ENCODE assay signal across 17 mouse cellular contexts in genomic region chr9:65785772-65786368, GRCm38 (mm10). TPM values are rescaled to one million over a fixed set of nuclear protein-coding genes. Genes with fewer than 3 reads are reported as not detected.
DNase-seq lines count a peak whose midpoint lies in the region; ATAC-seq and TF ChIP-seq lines count a peak whose summit lies in the region.
"Had no signal": no experiment of that assay in that cellular context is flagged by ENCODE, and none has a peak within 500 bp of the region (broad histone marks: within the 10 kb centered on the region; RNA-seq: fewer than 3 reads in every experiment).

No protein-coding gene starts in this region.

- H3K36me3 ChIP-seq in heart, embryonic 13.5 days = no peaks in the 10 kb centered on the region
- H3K36me3 ChIP-seq in heart, adult 2 months (ENCODE audit: control insufficient read depth, insufficient read depth, low read length) = peaks cover 14% of the 10 kb centered on the region
- no peaks in the 10 kb centered on the region for H3K36me3 ChIP-seq in liver, embryonic 11.5 days (ENCODE audit: control insufficient read depth, insufficient read depth, low read length)
- H3K36me3 ChIP-seq: hindbrain, embryonic 15.5 days had no signal

- TF ChIP-seq EP300 in heart, adult 2 months (IDR thresholded peaks at IDR 0.05; ENCODE audit: insufficient read depth, low read depth, low read length) = no peak

- 0 out of 2 replicates have a peak overlapping the region, but pooled peaks have one; percentile 9 for H3K27ac ChIP-seq in heart, embryonic 13.5 days (replicated peaks)
- no peak overlapping the region for H3K27ac ChIP-seq in heart, adult 2 months
- H3K27ac ChIP-seq in liver, embryonic 11.5 days (ENCODE audit: low read depth, low read length) = peak overlapping the region; percentile 74

- H3K79me2 ChIP-seq in heart, adult 2 months (replicated peaks; ENCODE audit: control insufficient read depth, insufficient read depth, low read length) = peaks cover 4% of the 10 kb centered on the region; the same call in 1 of the 2 replicates

- peaks cover 74% of the 10 kb centered on the region for H3K4me1 ChIP-seq in heart, embryonic 13.5 days
- H3K4me1 ChIP-seq in heart, adult 2 months (ENCODE audit: control insufficient read depth, insufficient read depth, low read length) = peaks cover 12% of the 10 kb centered on the region
- peaks cover 53% of the 10 kb centered on the region for H3K4me1 ChIP-seq in liver, embryonic 11.5 days (replicated peaks; ENCODE audit: control insufficient read depth, insufficient read depth, low read length)

- peak overlapping the region; percentile 59; the same call in 1 of the 2 replicates for H3K4me2 ChIP-seq in heart, embryonic 13.5 days
- H3K4me2 ChIP-seq in liver, embryonic 11.5 days = peak overlapping the region; percentile 48
- H3K4me2 ChIP-seq: midbrain, embryonic 11.5 days had no signal

- no peak for TF ChIP-seq POLR2A in heart, adult 2 months (IDR thresholded peaks at IDR 0.05; ENCODE audit: insufficient read depth, low read depth, low read length)

- TF ChIP-seq CTCF in heart, adult 2 months (IDR thresholded peaks at IDR 0.05) = no peak

- H3K9me3 ChIP-seq in heart, embryonic 13.5 days = no peaks in the 10 kb centered on the region
- no peaks in the 10 kb centered on the region for H3K9me3 ChIP-seq in liver, embryonic 11.5 days (ENCODE audit: control insufficient read depth, low read length)
- H3K9me3 ChIP-seq: hindbrain, embryonic 15.5 days had no signal

- 34% methylated on average over 4 of the region's 4 CpGs for WGBS in heart, embryonic 13.5 days
- 79% methylated on average over 4 of the region's 4 CpGs for WGBS in heart, adult 2 months
- WGBS in liver, embryonic 11.5 days = 27% methylated on average over 4 of the region's 4 CpGs

- intact Hi-C loops in heart, adult 2 months (cut with DNase I) = no loop called here

- H3K4me3 ChIP-seq in heart, embryonic 13.5 days = no peak overlapping the region
- H3K4me3 ChIP-seq in heart, adult 2 months = no peak overlapping the region
- no peak overlapping the region for H3K4me3 ChIP-seq in liver, embryonic 11.5 days (ENCODE audit: low read depth, low read length)
- H3K4me3 ChIP-seq: hindbrain, embryonic 15.5 days; myocyte had no signal

- no peaks in the 10 kb centered on the region for H3K27me3 ChIP-seq in heart, embryonic 13.5 days (replicated peaks)
- no peaks in the 10 kb centered on the region for H3K27me3 ChIP-seq in heart, adult 2 months (ENCODE audit: control insufficient read depth, insufficient read depth, low read length)
- H3K27me3 ChIP-seq in liver, embryonic 11.5 days (replicated peaks; ENCODE audit: control insufficient read depth, insufficient read depth, low read length) = no peaks in the 10 kb centered on the region
- H3K27me3 ChIP-seq: hindbrain, embryonic 15.5 days had no signal

- ATAC-seq in heart, embryonic 13.5 days (ENCODE audit: extremely low read depth, insufficient number of reproducible peaks, low FRiP score, low TSS enrichment) = no peak
- peak; percentile 87 for ATAC-seq in liver, embryonic 11.5 days (replicated peaks; ENCODE audit: low FRiP score)
- ATAC-seq in megakaryocyte-erythroid progenitor cell, adult 5-6 weeks (replicated peaks; ENCODE audit: low FRiP score, low TSS enrichment, poor library complexity, severe bottlenecking) = peak; percentile 77
- ATAC-seq in monocyte, adult 5-6 weeks (replicated peaks; ENCODE audit: insufficient number of reproducible peaks, low FRiP score, low TSS enrichment, poor library complexity, severe bottlenecking) = no peak
- ATAC-seq: forebrain, embryonic 14.5 days had no signal

- H3K9ac ChIP-seq in heart, embryonic 13.5 days = no peak overlapping the region
- no peak overlapping the region for H3K9ac ChIP-seq in heart, adult 2 months (ENCODE audit: low read depth, low read length)
- H3K9ac ChIP-seq in liver, embryonic 11.5 days (ENCODE audit: low read depth, low read length) = no peak overlapping the region
- H3K9ac ChIP-seq: hindbrain, embryonic 15.5 days had no signal

- DNase-seq in heart, adult 2 months = no peak
- peak; percentile 19 for DNase-seq in R1 (ENCODE audit: low read depth, low spot score)
- no peak for DNase-seq in liver, embryonic 11.5 days (ENCODE audit: low spot score)
- no peak for DNase-seq in kidney, postnatal 25 days
- DNase-seq: B cell, adult 2 months; cerebellum, adult 11-12 months; cerebellum, postnatal 25 days; kidney, adult 9 months; kidney, postnatal 4 days; lung, postnatal 36 days had no signal

RNA-seq across cellular contexts. Expression of gene Zfp609, which starts 41.5 kb away (rescaled TPM):
- 4.9 and 5.9 TPM in 2 replicates for polyA plus RNA-seq in heart, embryonic 13.5 days (2015; fragmentation: Nextera tagmentation; extraction: Ambion mirVana)
- 10 to 100 TPM; 23.7 to 25.5 TPM for total RNA-seq in heart, adult 2 months (2021)
- polyA plus RNA-seq in heart, adult 2 months (2012; rRNA removed) = 8.7 and 8.9 TPM in 2 replicates
- 5.5 and 5.8 TPM in 2 replicates for polyA plus RNA-seq in liver, embryonic 11.5 days (2014; fragmentation: Nextera tagmentation; extraction: Ambion mirVana)
- total RNA-seq in megakaryocyte-erythroid progenitor cell, adult 5-6 weeks (2014; fragmentation: Nextera tagmentation) = 25.5 and 31.8 TPM in 2 replicates
- 3.6 and 13.8 TPM in 2 replicates for total RNA-seq in megakaryocyte-erythroid progenitor cell, adult 5-6 weeks (2017)
- 3.3 to 5.2 TPM (median 4.8 TPM) in 3 replicates for total RNA-seq in monocyte, adult 5-6 weeks (2017)

Comparison
In these comparisons a context has a peak if more than half of its experiments do, and no peak if none do; other contexts are left out.
1. ATAC-seq: peak in liver, embryonic 11.5 days (single experiment) and megakaryocyte-erythroid progenitor cell, adult 5-6 weeks (single experiment); none in heart, embryonic 13.5 days (single experiment) and monocyte, adult 5-6 weeks (single experiment).